Mouse (Mus musculus): Measurements from ENCODE around the gene Cep131.

The Cep131 gene

GRCm38 (mm10) chr11:120052274-120052673 lies 34.4 kb downstream of the Cep131 start:
- in situ Hi-C loops (cut with MboI), result no loop called here

- in situ Hi-C loops (cut with MboI), result no loop called here
These were observed 35.4 kb downstream of the Cep131 start for GRCm38 (mm10) chr11:120051124-120051811.

DNA sequence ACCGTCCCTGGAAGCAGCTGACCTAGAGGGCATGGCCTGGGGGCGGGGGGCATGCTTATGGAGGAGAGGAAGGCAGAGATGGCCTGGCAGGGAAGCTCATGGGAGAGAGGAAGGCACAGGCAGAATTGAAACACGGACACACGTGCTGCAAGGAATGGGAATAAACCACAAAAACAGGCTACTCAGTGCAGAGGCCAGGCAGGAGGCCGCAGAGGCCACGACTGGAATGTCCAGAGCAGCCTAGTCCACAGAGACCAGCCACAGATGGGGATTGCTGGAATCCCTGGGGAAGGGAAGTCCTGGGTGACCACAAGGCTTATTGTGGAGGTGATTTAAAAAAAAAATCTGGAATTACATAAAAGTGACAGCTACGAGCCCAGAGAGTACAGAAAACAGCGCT lies 37.6 kb downstream of the Cep131 start:
- in situ Hi-C loops (cut with MboI), result no loop called here

GRCm38 (mm10) chr11:120048252-120048556 lies 38.4 kb downstream of the Cep131 start:
- in situ Hi-C loops (cut with MboI), result no loop called here

GRCm38 (mm10) chr11:120047531-120048251 lies 38.9 kb downstream of the Cep131 start:
- in situ Hi-C loops (cut with MboI), result no loop called here

- in situ Hi-C loops (cut with MboI), result no loop called here
These were observed 40.0 kb downstream of the Cep131 start, which contains the start of gene Aatk for GRCm38 (mm10) chr11:120046553-120047191. Gene Aatk (minus strand): TSS chr11:120047167.

GRCm38 (mm10) chr11:120045839-120046552 lies 40.6 kb downstream of the Cep131 start:
- in situ Hi-C loops (cut with MboI), result no loop called here

GRCm38 (mm10) chr11:120045341-120045740 lies 41.3 kb downstream of the Cep131 start:
- in situ Hi-C loops (cut with MboI), result no loop called here

DNA sequence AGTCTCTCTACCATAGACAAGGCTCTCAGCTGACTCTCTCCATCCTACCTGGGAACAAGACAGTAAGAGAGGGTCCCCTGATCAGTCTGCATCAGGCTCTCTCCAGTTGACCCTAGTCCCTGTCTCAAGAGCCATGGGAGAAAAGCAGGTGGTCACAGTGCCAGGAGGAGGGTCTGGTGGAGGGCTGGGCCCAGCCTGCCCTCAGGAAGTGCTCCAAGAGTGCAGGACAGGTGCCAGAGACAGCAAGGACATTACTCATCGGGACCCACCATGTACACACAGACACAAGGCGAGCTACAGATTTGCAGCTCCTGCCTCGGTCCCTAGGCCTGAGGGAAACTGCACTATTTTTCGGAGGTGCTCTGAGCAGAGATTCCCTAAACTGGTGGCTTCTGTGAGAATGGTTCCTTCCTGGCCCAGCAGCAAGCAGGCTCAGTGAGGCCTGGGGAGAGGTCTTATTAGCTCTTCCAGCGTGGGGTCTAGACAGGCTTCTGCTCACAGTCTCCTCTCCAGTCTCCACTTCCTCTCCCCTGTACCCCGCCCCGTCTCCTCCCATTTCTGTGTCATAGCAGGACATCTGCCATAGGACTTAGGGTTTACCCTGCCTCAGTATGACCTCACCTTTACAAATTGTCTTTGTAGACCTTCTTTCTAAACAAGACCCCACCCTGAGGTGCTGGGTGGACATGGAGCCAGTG lies 44.3 kb downstream of the Cep131 start:
- in situ Hi-C loops (cut with MboI), result no loop called here

GRCm38 (mm10) chr11:120041191-120042123 lies 45.2 kb downstream of the Cep131 start:
- in situ Hi-C loops (cut with MboI), result no loop called here

- in situ Hi-C loops (cut with MboI), result no loop called here
These were observed 46.2 kb downstream of the Cep131 start for GRCm38 (mm10) chr11:120040440-120040839.

- in situ Hi-C loops (cut with MboI), result no loop called here
These were observed 47.0 kb downstream of the Cep131 start for GRCm38 (mm10) chr11:120039581-120039980.

- in situ Hi-C loops (cut with MboI), result no loop called here
These were observed 51.9 kb downstream of the Cep131 start for GRCm38 (mm10) chr11:120034762-120035161.

DNA sequence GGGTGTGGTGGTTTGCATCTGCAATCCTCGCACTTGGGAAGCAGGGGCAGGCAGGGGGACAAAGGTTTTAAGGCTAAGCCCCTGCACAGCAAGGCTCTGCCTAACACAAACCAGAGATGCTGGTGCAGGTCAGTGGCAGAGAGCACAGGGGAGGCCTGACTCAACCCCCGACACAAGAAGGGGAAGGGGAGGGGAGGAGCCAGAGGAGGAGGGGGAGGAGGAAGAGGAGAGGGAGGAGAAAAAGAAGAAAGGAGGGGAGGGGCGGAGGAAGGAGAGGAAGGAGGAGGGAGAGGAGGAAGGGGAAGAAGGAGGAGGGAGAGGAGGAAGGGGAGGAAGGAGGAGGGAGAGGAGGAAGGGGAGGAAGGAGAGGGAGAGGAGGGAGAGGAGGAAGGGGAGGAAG lies 52.3 kb downstream of the Cep131 start:
- in situ Hi-C loops (cut with MboI), result no loop called here

DNA sequence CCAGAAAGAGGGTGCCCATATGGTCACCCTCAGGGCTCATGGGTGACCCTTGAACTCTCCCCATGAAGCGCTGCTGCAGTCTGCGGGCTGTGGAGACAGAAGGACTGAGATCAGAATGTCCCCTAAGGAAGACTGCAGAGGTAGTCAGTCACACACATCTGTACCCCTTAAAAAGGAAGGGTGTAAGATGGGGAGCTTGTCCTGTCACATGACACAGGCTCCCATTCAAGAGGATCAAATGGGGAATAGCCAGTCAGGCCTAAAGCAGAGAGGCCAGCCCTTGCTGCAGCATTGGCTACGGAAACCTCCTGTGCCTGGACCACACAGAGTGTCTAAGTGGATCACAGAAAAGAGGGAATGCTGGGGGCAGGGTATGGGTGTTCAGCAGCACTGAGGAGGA lies 53.2 kb downstream of the Cep131 start:
- in situ Hi-C loops (cut with MboI), result no loop called here

- in situ Hi-C loops (cut with MboI), result no loop called here
These were observed 54.6 kb downstream of the Cep131 start for GRCm38 (mm10) chr11:120032052-120032451.

- in situ Hi-C loops (cut with MboI), result no loop called here
These were observed 56.3 kb downstream of the Cep131 start for GRCm38 (mm10) chr11:120030145-120030901.

DNA sequence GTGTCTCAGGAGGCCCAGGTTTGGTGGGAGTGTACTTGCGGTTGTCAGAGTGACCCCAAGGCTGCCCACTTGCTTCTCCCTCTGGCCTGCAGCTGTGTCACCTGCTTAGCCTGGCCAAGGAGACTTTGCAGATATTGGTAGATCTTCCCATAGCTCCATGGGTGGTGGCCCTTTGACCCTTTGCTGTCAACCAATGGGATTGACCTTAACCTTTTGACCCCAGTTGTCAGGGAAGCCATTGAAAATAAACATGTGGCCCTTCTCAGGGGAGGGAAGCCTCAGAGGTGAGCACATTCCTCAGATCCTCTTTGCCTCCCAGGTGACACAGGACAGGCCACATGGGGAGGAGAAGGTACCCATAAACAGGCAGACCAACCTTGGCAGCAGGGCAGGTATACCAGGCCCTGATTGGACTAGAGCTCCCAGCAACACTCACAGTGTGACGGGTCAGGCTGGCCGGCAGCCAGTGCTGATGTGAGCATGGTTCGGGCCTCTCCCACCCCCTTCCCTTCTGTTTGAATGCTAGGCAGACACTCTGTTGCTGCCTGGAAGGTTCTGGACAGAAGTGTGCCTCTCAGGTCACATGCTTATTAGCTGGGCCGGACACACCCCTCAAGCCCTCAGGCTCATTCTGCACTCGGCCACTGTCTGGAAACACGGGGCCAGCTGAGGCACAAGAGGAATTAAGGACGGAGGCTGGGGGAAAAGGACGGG lies 57.0 kb downstream of the Cep131 start:
- in situ Hi-C loops (cut with MboI), result no loop called here
